Mouse (Mus musculus) cerebellum, adult 18-20 months (tissue): Measurements from ENCODE around the gene Gm44511.
"Not testable (repeated sequence)": the region's sequence is repeated elsewhere in the genome, so short reads cannot be mapped to it uniquely, and the experiment has no call there.

Experiments
- DNase-seq, 2 experiments: peaks; one replicate each; pipeline ENCODE4 v3.0.0; 2021

The Gm44511 gene

DNA sequence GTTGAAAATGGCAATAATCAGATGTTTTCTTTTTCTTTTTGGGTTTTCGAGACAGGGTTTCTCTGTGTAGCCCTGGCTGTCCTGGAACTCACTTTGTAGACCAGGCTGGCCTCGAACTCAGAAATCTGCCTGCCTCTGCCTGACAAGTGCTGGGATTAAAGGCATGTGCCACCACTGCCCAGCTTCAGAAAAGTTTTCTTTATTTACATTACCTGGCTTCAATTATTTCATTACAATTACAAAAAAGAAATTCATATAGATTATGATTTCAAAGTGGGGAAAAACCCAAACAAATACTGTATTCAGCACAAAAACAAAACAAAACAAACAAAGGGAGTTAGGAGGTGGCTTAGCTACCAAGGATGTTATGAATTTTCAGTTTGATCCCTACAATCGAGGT lies 14.6 kb upstream of the Gm44511 start:
- not testable (repeated sequence) for DNase-seq

DNA sequence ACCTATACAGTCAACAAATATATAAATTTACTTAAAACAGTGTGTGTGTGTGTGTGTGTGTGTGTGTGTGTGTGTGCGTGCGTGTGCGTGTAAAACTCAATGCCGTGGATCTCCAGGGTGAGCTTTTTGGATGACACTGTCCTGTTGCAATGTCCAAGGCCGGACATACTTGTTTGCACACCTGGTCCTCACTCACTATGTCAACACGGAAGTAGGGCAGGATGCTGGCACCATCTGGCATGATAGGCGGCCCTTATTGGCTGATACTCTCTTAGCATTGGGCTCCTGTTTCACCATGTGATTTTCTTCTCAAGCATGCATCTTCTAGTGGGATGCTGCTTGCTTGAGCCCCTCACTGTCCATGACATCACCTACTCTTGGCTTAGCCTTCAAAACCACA lies 13.8 kb upstream of the Gm44511 start:
- DNase-seq = peak in 1 of 2 experiments; percentile 35

DNA sequence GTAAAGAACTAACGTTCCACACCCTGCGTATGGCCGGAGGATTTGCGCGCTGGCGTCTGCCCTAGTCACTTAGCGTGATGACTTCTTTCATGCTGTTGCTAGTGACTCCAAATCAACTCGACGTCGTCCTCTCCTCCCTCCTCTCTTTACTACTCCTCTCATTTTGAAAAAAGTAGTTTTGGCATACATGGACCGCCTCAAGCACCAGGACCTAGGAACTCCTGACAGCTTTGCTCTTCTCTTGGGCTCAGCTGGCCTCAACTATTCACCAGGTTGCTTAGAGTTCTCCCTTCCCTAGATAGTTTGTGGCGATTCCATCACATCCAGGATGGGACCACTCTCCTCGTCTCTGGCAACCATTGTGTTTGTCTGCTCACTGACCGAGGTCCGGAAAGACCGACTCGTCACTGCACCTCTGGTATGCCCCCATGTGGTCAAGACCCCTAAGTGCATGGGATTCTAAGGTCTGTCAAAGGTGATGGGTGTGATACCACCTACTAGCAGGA lies 13.2 kb upstream of the Gm44511 start:
- DNase-seq = peak; percentile 86 to 87

DNA sequence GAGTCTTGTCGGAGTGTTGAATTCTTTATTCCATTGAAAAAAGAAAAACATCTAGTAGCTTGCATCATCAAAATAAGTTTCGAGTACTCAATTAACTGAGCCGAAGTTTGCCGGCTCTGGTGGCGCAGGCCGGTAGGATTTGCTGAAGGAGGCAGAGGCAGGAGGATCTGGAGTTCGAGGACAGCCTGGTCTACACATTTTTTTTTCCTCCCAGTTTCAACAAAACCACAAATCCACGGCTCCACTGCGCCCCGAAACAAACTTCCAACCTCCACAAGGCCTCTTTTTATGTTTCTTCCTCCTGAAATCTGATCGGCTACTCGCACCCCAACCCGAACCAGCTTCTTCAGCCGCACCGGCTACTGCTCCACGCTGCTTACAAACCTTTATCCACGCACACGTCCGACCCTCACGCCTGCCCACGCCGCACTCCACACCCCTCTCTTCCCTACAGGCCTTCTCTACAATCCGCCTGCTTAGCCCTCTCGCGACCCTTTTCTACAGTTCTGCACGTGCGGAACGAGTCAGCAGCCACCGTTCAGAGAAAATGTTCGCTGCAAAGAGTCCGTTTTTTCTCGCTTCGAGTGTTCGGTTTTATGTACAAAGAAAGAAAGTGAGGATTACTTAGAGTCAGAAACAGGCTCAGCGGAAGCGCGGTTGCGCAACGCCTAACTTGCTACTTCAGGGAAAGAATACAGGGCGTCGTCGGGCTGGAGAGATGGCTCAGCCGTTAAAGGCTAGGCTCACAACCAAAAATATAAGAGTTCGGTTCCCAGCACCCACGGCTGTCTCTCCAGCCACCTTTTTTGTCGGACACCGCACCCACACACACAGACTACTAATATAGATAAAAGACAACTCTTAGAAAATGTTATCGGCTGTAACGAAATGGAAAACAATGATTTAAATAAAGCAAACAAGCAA lies 12.5 kb upstream of the Gm44511 start:
- DNase-seq = peak; percentile 75 to 86

DNA sequence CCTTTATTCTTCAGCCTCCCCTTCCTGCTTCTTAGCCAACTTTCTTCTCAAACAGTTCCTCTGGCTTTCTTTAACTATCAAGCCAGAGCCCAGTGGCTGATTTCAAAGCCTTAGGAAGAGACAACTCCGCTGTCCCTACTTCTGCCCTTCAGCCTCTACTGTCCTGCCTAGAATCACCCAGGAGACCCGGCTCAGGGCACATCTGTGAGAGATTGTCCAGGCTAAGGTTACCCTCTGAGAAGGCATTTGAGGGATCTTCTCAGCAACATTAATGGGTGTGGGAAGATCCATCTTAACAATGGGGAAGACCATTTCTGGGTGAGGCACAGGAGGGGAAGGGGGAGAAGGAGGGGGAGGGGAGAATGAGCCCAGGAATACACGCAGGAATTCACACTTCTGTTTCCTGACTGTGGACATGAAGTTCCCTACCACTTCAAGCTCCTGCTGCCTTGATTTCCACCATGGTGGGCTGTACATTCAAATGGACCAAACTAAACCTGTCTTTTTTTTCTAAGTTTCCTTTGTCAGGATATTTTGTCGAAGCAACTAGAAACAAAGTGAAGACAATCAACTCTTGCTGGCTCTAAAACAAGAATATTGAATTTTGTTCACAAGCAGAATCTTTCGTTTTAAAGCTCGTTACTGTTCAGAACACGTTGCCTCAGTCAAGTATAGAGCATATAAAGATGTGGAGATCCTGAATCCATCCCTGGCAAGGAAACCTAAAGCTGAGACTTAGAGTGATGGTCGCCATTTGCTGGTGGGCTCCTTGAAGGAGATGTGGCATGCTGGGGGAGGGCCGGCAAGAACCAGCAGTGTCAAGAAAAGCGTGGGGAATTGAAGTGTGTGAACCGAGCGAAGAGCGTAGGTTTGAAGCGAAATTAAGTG lies 11.6 kb upstream of the Gm44511 start:
- peak; percentile 25 to 29 for DNase-seq

DNA sequence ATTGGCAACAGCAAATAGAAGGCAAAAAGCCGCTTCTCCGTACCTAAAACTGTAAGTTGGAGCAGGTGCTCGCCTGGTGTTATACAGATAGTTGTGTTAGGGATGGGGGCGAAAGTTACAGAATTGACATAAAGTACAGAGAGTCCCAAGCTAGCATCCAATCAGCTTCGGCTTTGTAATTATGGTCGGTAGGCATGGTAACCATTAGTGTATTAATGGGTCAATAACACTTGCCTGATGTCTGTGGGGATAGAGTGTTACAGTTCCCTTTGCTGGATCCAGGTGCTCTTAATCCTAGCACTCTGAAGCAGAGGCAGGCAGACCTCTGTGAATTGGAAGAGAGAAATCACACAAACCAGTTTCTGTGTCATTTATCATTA lies 10.8 kb upstream of the Gm44511 start:
- no peak for DNase-seq

DNA sequence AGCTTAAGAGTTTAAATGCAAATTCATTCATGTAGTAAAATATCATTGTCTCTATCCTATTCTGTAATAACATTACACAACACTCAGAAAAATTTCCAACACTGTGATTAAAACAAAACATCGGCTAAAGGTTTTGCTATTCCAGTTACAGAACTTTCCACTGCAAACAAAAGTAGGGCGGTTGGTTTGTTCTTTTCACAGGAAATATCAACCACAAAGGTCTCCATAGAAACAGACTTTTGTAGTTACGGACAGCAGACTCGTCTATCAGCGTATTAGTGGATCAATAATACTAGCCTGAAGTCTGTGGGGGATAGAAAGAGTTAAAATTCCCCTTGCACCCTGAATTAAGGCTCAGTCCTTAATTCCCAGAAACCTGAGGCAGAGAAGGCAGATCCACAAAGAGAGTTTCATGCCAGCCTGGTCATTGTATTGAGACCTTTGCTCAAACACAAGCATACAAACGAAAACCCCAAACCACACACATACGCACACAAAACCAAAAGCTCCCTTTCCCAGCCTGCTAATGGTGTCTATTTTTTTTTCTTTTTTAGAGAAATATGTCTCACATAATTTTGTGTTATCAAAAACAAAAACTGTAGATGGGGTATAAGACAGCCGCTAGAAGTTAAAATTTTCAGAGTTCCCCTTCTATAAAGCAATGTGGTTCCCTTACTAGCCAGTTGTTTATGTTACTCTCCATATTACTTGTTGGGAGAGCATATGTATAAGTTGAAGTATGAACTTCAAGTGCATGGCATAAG lies 10.3 kb upstream of the Gm44511 start:
- no peak for DNase-seq

DNA sequence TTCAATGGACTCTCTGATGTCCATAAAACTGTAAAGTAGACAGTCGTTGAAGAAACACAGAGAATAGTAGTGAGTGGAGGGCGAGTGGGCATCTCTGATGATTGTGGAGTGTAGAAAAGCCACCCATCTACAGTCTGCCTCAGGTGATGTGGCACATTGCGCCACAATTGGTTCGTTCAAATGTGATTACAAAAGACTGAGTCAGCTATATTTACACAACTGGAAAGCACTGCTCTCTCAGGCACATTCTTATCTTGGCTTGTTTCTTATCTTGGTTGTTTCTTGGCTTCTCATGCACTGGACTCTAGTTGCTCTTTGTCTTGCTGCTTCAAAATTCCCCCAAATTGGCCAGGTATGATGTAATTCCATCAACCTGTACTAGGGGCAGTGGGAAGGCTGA lies 9.5 kb upstream of the Gm44511 start:
- DNase-seq = no peak

DNA sequence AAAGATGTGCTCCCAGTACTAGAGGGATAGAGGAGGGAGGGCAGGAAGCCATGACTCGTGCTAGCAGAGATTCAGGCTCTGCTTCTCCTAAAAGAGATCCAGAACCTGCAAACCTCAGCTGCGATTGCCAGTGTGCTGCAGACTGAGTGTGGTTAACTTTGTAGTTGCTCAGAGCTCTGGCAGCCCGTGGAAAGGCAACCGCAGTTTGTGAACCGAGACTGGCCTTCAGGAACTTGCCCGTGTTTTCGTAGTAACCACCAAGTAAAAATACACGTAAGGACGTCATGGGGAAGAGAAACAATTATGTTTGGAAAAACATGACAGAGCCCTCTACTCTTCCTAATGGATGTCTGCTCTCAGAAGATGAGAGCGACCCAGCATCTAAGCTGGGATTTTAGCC lies 6.9 kb upstream of the Gm44511 start:
- DNase-seq = no peak

DNA sequence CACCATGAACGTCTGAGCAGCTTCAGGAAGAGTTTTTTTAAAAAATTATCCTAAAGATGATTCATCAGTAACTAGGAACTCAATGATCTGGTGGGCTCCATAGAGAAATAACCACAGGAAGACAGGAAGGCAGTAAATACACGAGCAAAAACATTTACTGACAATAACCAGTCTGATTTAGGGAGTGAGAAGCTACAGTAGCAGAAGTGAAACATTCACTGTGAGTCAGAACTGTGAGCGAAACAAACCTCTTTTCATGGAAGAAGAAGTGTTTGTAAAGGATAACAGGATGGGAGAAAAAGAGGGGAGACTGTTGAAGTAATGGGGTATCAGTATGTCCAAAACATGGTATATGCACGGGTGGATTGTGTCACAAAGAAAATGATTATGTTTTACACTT lies 3.7 kb upstream of the Gm44511 start:
- DNase-seq = no peak

DNA sequence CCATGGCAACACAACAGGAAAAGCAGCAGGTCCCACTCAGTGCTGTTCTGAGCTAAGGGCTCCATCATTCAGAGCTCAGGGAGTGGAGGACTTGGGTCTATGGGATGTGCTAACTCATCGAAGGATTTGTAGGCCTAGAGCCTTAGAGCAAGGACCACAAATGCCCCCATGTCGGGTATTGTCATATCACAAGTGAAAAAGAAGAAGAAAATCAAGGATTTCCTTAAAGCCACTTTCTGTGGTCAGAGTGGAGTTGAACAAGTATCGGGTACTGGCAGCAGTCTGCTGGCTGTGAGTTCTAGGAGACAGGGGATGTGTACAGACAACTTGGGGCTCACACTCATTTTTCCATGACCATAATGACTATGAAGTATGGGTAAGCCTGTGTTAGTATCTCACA lies 666 bp upstream of the Gm44511 start:
- no peak for DNase-seq

DNA sequence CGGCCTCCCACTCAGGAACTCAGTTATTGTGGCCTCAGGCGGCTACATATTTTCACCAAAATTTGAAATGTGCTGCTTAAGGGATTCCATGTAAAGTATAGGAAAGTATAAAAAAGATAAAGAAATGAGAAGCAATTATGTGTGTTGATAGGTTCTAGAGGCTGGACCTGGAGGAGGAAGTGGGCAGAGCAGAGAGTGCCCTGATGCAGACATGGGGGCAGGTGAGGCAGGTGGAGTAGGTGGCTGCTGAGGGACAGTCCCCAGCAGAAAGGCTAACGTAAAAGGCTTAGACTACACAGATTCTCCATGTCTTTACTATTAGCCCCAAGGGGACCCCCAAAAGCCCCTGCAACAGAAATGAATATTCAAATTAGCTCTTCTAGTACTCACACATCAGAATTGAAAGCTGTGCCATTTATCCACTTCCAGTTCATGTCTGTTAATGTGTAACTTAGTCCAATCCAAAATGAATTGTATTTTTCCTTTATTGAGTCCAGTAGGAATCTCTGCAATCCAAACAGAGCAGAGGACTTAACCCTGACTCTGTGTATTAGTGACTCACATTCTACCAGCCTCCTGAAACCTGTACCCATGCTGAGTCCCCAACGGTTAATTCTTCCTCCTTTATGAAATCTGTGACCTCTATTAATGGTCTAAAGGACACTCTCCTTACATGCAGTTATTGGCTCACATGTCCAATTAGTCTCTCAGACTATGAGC lies 7.9 kb downstream of the Gm44511 start:
- DNase-seq = no peak

DNA sequence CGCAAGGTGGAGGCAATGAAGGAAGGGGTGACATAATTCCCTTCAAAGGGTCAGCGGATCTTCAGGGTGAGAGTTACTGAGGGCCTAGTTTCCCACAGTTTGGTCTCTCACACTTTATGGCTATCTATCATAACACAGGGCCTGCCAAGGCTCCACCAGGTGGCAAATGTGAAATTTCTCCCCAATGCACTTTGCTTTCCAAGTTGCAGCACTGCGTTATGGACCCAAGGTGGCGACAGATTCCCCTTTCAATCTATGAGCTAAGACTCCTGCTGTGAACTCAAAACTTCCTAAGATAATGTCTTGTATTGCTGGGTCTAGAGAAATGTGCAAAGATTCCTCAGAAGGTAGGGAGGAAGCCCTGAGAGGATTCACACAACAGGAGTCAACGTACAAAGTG lies 17.6 kb downstream of the Gm44511 start:
- DNase-seq = no peak

DNA sequence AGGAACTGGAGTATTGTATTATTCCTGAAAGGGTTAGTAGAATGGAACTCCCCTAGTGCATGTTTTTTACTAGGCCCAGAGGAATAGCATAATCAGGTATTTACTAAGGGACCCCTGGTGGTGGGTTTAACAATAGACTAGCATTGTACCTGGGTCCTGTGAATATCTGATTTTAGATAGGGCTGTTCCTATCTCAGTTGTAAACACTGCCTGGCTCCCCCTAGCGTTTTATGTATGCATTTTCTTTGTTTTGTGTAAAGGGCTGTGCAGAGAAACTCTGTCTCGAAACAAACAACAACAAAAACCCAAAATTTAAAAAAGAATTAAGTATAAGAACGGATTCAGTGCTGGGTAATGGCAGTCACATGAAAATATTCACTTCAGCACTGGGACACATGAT lies 19.1 kb downstream of the Gm44511 start:
- no peak for DNase-seq

DNA sequence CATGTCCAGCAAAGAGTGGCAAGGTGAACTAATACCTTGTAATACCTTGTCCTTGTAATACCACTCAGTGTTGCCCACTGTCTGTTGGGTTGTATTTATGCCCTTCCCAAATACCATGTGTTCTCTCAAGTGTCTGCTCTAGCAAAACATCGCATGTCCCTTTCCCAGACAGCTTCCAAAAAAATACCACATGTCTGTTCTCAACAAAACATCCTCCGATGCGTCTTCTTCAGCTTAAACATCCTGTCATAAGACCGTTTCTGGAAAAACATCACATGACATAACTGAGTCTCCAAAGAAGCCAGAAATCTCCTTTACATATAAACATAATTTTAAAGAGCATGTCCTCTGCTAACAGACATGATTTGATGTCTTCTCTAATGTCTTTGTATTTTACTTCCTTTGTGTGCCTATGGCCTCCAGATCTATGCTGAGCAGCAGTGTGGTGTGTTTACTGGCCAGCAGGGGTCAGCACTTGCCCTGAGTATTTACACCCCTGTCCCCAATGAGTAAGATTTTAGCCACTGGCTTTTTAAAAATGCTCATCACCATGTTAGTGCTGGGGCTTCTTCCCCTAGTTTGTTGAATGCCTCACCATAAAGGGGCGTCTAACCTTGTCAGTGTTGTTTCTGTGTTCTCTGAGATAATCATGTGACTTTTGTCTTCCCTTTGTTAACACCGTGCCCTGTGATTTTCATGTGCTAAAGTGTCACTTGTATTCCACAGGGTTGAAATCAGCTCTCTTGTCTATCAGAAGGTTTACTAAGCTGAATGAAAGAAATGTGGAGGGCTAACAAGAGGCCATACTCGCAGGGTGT lies 21.1 kb downstream of the Gm44511 start:
- DNase-seq = peak; percentile 67 to 70

DNA sequence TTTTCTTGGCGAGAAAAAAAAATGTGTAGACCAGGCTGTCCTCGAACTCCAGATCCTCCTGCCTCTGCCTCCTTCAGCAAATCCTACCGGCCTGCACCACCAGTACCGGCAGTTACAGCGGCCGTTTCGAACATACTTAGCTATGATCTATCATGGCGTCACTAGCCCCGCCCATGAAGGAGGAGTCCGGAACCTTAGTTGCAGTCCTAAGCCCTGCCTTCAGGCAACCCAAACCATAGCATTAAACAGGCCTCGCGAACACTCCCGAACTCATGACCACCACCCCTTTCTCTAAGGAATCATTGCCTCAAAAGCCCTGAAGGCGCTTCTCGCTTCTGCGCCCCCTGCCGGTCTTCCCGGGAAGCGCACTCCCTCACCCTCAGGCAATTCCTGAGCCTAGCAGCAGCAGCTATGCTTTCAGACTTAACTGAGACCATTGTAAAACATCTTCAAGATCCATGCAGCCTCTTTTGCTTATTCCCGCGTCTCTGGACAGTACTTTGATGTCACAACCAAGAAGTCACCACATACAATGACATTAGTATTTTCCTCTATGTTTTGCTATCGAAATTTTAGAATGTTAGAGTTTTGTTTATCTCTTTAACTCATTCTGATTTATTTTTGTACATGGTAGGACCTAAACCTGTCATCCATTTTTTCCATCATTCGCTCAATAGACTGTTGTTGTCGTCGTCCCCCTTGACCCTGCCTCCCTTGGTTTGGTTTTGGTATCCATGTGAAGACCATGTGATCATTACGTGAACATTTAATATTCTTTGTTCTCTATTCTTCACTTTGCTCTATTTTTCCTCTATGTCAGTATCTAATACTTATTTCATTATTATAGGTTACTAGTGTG lies 22.9 kb downstream of the Gm44511 start:
- peak; percentile 96 to 97 for DNase-seq

DNA sequence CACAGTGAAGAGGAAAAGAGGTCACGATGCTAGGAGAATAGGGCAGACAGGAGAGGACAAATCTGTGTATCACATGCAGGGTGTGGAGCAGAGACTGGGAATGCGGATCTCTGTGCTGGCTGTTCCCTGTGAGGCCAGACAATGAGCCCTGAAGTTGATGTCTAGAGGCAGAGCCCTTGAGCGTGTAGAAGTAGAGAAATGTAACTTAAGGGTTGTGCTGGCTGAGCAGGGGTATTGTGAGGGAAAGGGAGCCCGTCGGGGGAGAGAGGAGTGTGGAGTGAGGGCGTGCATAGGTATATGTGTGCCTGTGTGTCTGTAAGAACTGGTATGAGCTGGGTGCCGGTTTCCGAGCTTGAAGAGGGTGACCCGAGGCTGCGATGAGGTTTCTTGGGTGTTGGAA lies 23.6 kb downstream of the Gm44511 start:
- peak in 1 of 2 experiments; percentile 65 for DNase-seq

DNA sequence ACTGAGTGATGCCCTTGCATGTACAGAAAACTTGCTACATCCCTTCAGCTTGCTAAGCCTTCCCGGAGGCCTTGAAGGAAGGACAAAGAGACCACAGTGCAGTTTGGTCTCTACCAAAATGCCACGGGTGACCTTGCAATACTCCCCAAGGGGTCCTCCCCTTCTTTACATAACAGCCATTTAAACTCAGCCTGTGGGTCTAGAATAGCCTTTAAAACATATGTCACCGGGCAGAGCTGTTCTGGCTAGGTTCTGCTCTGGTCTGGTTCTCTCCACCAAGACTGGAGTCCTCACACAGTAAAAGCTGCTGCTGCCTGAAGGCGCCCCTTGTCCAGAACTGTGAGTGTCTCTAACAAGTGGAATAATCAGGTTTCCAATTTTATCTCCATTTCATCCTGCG lies 25.4 kb downstream of the Gm44511 start:
- not testable (repeated sequence) for DNase-seq

DNA sequence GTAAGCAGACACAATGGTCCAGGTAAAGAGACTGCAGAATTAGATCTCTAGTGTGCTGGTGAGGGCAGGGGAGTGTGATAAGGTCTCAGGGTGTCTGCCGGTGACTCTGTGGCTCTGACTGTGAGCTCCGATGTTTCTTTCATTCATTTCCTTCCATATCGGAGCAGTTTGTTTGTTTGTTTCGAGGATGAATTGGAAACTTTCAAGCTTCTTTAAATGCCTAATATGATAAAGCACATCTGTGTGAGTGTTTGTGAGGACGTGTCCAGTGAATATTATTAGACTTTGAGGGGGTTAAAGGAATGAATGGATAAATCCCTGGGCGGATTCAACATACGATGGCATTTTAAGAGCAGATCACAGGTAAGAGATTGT lies 26.2 kb downstream of the Gm44511 start:
- no peak for DNase-seq
